Mouse (Mus musculus): ENCODE data around the gene Apol6. TPM values are rescaled to one million over a fixed set of nuclear protein-coding genes. Genes with fewer than 3 reads are reported as not detected.

The Apol6 gene
- polyA plus RNA-seq, 1 experiment from 2014 or later: 0.06 TPM

DNA sequence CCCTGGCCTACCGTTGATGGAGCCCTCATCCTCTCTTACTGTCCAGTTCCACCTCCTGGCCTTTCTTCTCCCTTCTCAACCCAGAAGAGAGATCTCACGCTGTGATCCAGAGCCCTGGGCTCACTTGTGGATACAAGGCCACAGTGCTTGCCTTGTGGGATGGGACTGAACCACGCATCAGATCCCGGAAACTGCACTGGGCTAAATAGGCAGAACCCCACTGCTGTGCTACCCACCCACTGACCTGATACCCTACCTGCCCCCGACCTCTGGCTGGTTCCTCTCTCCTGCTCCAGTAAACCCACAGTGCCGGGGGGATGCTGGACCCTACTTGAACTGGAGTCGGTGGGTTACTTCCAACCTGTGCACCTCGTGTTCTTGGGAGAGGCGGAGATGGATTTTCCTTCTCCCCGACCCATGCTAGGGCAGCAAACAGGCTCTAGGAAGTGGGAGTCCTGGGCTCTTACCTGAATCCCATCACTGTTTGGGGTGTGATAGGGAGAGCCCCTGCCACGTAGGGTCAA is 26.3 kb downstream of the Apol6 start:
- no peaks in the 10 kb centered on the region for H3K36me3 ChIP-seq (ENCODE audit: control insufficient read depth, insufficient read depth, low read length)
- no peak overlapping the region for H3K9ac ChIP-seq (ENCODE audit: low read length)
- no peak overlapping the region for H3K27ac ChIP-seq (ENCODE audit: low read length)
- no peak overlapping the region for H3K4me3 ChIP-seq (replicated peaks; ENCODE audit: low read length)
- no peaks in the 10 kb centered on the region for H3K27me3 ChIP-seq (ENCODE audit: control insufficient read depth, insufficient read depth, low read length)
- no peak for ATAC-seq (ENCODE audit: insufficient read depth, low FRiP score)
- H3K9me3 ChIP-seq (replicated peaks; ENCODE audit: control insufficient read depth, low read length): no peaks in the 10 kb centered on the region
- 87% methylated on average over 11 of the region's 11 CpGs for WGBS
- peaks cover 17% of the 10 kb centered on the region for H3K4me1 ChIP-seq (ENCODE audit: control insufficient read depth, insufficient read depth, low read length)
- H3K4me2 ChIP-seq (ENCODE audit: low read depth, low read length): no peak overlapping the region

DNA sequence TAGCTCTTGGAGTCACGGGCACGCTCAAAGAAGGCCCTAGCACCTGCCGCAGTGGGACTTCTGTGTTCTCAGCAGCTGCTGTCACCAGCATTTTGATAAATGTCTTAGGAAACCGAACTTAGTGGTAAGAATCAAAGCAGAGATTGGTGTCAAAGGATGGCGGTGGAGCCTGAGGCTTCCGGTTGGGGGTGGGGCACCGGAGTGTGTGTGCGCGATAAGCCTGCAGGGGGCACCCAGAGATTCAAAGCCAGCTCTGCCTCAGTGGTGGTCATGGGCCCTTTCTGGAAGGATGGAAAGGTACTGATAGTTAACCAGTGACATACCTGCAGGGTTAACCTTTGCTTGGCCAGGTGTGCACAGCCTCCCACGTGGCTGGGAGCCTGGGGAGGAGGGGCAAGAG is 27.0 kb downstream of the Apol6 start:
- H3K9ac ChIP-seq (ENCODE audit: low read length): no peak overlapping the region
- H3K36me3 ChIP-seq (ENCODE audit: control insufficient read depth, insufficient read depth, low read length): no peaks in the 10 kb centered on the region
- 11% methylated on average over 10 of the region's 10 CpGs for whole genome bisulfite sequencing
- no peak overlapping the region; the same call in 1 of the 2 replicates for H3K27ac ChIP-seq (ENCODE audit: low read length)
- H3K4me3 ChIP-seq (replicated peaks; ENCODE audit: low read length): no peak overlapping the region
- H3K4me1 ChIP-seq (ENCODE audit: control insufficient read depth, insufficient read depth, low read length): peaks cover 17% of the 10 kb centered on the region
- no peaks in the 10 kb centered on the region for H3K27me3 ChIP-seq (ENCODE audit: control insufficient read depth, insufficient read depth, low read length)
- ATAC-seq (ENCODE audit: insufficient read depth, low FRiP score): no peak
- H3K4me2 ChIP-seq (ENCODE audit: low read depth, low read length): peak overlapping the region; percentile 21; the same call in 1 of the 2 replicates
- H3K9me3 ChIP-seq (replicated peaks; ENCODE audit: control insufficient read depth, low read length): no peaks in the 10 kb centered on the region

GRCm38 (mm10) chr15:77072556-77073163 is 28.1 kb downstream of the Apol6 start:
- ATAC-seq (ENCODE audit: insufficient read depth, low FRiP score): peak; percentile 19; the same call in 1 of the 2 replicates
- Histone ChIP-seq H3K4me2 (ENCODE audit: low read depth, low read length) (no peak overlapping the region), H3K4me3 (replicated peaks; ENCODE audit: low read length) (no peak overlapping the region), H3K4me1 (ENCODE audit: control insufficient read depth, insufficient read depth, low read length) (peaks cover 17% of the 10 kb centered on the region), H3K9me3 (replicated peaks; ENCODE audit: control insufficient read depth, low read length) (no peaks in the 10 kb centered on the region), H3K27ac (ENCODE audit: low read length) (no peak overlapping the region; the same call in 1 of the 2 replicates), H3K36me3 (ENCODE audit: control insufficient read depth, insufficient read depth, low read length) (peaks cover 4% of the 10 kb centered on the region; the same call in 1 of the 2 replicates), H3K9ac (ENCODE audit: low read length) (no peak overlapping the region), H3K27me3 (ENCODE audit: control insufficient read depth, insufficient read depth, low read length) (no peaks in the 10 kb centered on the region)
- WGBS: 53% methylated on average over 4 of the region's 4 CpGs

DNA sequence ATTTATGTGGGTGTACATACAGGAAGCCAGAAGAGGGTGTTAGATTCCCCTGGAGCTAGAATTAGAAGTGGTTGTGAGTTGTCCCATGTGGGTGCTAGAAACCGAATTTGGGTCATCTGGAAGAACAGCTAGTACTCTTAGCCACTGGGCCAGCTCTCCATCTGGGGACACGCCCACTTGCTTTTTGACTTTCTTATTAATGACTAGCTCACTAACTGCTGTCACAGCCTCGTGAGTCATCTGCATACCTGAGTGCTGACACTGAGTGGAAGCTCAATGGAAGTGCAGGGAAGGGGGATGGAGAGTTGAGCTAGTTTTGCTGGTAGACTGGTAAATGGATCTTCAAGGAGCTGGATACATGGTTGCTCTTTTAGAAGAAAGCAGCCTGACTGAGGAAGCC is 32.0 kb downstream of the Apol6 start:
- Histone ChIP-seq H3K4me3 (replicated peaks; ENCODE audit: low read length) (no peak overlapping the region), H3K9ac (ENCODE audit: low read length) (no peak overlapping the region), H3K27ac (ENCODE audit: low read length) (no peak overlapping the region), H3K27me3 (ENCODE audit: control insufficient read depth, insufficient read depth, low read length) (no peaks in the 10 kb centered on the region), H3K4me1 (ENCODE audit: control insufficient read depth, insufficient read depth, low read length) (peaks cover 12% of the 10 kb centered on the region), H3K4me2 (ENCODE audit: low read depth, low read length) (no peak overlapping the region), H3K9me3 (replicated peaks; ENCODE audit: control insufficient read depth, low read length) (no peaks in the 10 kb centered on the region), H3K36me3 (ENCODE audit: control insufficient read depth, insufficient read depth, low read length) (peaks cover 13% of the 10 kb centered on the region)
- WGBS: 73% methylated on average over 3 of the region's 3 CpGs
- ATAC-seq (ENCODE audit: insufficient read depth, low FRiP score): no peak

DNA sequence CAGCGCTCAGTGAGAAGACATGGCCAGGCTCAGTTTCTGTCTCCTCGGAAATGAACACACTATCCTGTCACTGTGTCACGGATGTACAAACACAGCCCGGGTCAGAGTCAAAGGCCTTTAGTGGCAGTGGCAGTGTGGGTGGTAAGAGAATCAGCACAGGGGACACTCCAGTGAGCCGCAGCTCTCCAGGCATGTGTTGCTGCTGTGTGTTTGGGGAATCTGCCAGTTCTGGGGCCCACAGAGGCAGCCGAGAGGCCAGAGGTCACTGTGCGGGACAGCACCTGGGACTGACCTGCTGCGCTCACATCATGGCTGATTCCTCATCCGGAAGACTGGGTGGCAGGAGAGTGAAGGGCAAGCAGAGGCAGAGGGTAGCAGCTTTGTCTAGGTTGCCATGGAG is 33.4 kb downstream of the Apol6 start:
- H3K4me2 ChIP-seq (ENCODE audit: low read depth, low read length): no peak overlapping the region
- no peaks in the 10 kb centered on the region for H3K9me3 ChIP-seq (replicated peaks; ENCODE audit: control insufficient read depth, low read length)
- H3K27me3 ChIP-seq (ENCODE audit: control insufficient read depth, insufficient read depth, low read length): no peaks in the 10 kb centered on the region
- H3K4me3 ChIP-seq (replicated peaks; ENCODE audit: low read length): no peak overlapping the region
- WGBS: 85% methylated on average over 9 of the region's 9 CpGs
- no peak overlapping the region for H3K27ac ChIP-seq (ENCODE audit: low read length)
- no peak overlapping the region for H3K9ac ChIP-seq (ENCODE audit: low read length)
- H3K36me3 ChIP-seq (ENCODE audit: control insufficient read depth, insufficient read depth, low read length): peaks cover 13% of the 10 kb centered on the region
- no peak for ATAC-seq (ENCODE audit: insufficient read depth, low FRiP score)
- H3K4me1 ChIP-seq (ENCODE audit: control insufficient read depth, insufficient read depth, low read length): no peaks in the 10 kb centered on the region

DNA sequence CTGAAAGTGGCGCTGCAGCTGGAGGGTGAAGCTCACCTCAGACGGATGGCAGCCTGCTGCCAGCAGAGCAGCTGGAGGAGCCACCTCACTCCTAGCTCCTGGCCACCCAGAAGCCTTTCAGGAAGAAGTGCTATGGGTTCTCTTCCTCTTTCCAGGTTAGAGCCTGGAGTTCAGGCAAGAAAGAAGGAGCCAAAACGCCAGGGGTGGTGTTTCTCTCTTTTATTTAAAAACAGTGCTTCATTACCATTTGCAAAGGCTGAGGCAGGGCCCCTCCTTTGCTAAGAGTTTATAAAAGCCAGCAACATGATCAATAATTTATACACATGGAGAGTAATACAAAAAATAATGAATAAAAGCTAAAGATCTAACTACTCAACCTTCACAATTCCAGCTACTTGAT is 34.3 kb downstream of the Apol6 start:
- no peak overlapping the region for H3K4me3 ChIP-seq (replicated peaks; ENCODE audit: low read length)
- ATAC-seq (ENCODE audit: insufficient read depth, low FRiP score): no peak
- H3K27me3 ChIP-seq (ENCODE audit: control insufficient read depth, insufficient read depth, low read length): no peaks in the 10 kb centered on the region
- no peaks in the 10 kb centered on the region for H3K9me3 ChIP-seq (replicated peaks; ENCODE audit: control insufficient read depth, low read length)
- H3K4me1 ChIP-seq (ENCODE audit: control insufficient read depth, insufficient read depth, low read length): no peaks in the 10 kb centered on the region
- WGBS: 67% methylated on average over 3 of the region's 3 CpGs
- H3K36me3 ChIP-seq (ENCODE audit: control insufficient read depth, insufficient read depth, low read length): peaks cover 13% of the 10 kb centered on the region
- H3K9ac ChIP-seq (ENCODE audit: low read length): no peak overlapping the region
- H3K27ac ChIP-seq (ENCODE audit: low read length): no peak overlapping the region
- no peak overlapping the region for H3K4me2 ChIP-seq (ENCODE audit: low read depth, low read length)

DNA sequence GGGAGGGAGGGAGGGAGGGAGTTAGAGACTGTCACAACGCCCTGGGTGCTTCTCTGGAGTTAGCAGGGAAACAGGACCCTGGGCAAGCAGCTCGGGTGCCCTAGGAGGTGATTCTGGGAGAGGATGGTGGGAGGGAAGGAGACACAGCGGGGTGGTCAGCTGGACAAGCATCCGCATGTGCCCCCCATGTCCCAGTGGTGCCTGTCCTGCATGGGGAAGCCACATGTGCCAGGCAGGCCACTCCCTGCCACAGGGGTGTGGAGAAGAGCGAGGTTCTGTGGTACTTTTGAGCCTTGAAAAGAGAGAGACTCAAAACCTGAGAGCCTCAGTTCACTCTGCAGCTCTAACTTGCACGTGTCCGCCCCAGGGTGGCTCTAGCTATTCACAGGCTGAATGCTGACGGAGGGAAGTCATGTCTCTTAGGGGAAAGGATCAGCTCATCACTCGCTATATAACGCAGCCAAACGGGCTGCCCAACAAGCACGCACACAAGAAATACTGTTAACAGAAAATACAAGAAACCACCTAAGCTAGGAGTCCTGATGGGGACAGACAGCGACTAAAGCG is 34.8 kb downstream of the Apol6 start:
- H3K27me3 ChIP-seq (ENCODE audit: control insufficient read depth, insufficient read depth, low read length): no peaks in the 10 kb centered on the region

DNA sequence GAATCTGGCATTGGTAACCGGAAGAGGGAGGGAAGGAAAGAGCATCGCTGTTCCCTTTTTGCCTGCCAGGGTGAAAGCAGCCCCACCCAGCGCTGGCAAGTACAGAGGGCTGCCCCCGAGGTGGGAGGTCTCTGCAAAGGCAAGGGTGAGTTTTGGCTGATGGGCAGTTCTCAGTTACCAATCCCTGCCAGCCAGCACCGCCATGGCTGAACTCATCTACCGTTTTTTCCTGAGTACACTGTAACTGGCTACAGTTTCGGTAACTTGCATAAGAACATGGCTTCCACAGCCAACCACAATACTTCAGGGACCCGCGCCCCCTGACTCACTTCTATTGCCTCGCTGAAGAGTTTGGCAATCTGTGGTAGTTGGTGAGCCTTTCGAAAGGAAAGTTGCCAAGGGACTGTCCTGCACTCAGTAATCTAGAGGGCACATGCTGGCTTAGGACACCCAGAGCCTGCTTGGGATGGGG is 35.4 kb downstream of the Apol6 start:
- Histone ChIP-seq H3K9me3 (replicated peaks; ENCODE audit: control insufficient read depth, low read length) (no peaks in the 10 kb centered on the region), H3K27me3 (ENCODE audit: control insufficient read depth, insufficient read depth, low read length) (no peaks in the 10 kb centered on the region), H3K9ac (ENCODE audit: low read length) (no peak overlapping the region), H3K27ac (ENCODE audit: low read length) (no peak overlapping the region), H3K36me3 (ENCODE audit: control insufficient read depth, insufficient read depth, low read length) (peaks cover 15% of the 10 kb centered on the region), H3K4me2 (ENCODE audit: low read depth, low read length) (no peak overlapping the region), H3K4me1 (ENCODE audit: control insufficient read depth, insufficient read depth, low read length) (no peaks in the 10 kb centered on the region), H3K4me3 (replicated peaks; ENCODE audit: low read length) (no peak overlapping the region)
- ATAC-seq (ENCODE audit: insufficient read depth, low FRiP score): no peak
- 82% methylated on average over 11 of the region's 11 CpGs for WGBS

More for the DNA sequence above, 34.8 kb downstream of the Apol6 start:
- no peak overlapping the region for H3K4me3 ChIP-seq (replicated peaks; ENCODE audit: low read length)
- no peak overlapping the region for H3K4me2 ChIP-seq (ENCODE audit: low read depth, low read length)
- no peaks in the 10 kb centered on the region for H3K9me3 ChIP-seq (replicated peaks; ENCODE audit: control insufficient read depth, low read length)
- ATAC-seq (ENCODE audit: insufficient read depth, low FRiP score): no peak
- no peaks in the 10 kb centered on the region for H3K4me1 ChIP-seq (ENCODE audit: control insufficient read depth, insufficient read depth, low read length)
- peaks cover 13% of the 10 kb centered on the region for H3K36me3 ChIP-seq (ENCODE audit: control insufficient read depth, insufficient read depth, low read length)
- no peak overlapping the region for H3K27ac ChIP-seq (ENCODE audit: low read length)
- 82% methylated on average over 14 of the region's 14 CpGs for WGBS
- H3K9ac ChIP-seq (ENCODE audit: low read length): no peak overlapping the region

DNA sequence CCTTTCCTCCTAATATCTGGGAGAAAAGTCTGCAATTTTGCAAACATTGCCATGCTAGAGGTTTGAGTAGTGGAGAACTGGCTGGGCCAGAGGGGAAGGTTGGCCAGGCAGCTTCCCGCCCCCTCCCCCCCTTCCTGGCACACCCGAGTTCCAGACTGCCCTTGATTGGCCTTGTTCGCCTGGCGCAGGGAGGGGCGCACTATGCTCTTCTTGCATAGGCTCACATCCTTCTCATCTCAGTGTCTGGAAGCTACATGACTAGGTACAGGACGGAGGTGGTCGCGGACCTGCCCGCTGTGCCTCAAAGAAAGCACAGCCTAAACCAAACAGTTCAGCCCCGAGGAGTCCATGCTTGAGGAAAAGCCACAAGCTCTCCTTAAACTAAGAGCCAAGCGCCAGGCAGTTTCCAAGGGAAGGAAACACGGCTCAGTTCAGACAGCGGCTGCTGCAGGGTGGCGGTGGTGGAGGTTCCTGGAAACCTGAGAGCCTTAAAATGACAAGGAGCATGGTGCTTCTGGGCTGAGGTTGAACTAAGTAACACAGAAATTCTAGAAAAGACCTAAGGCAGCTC is 36.2 kb downstream of the Apol6 start:
- Histone ChIP-seq H3K27ac (ENCODE audit: low read length) (0 out of 2 replicates have a peak overlapping the region, but pooled peaks have one; percentile 22), H3K4me2 (ENCODE audit: low read depth, low read length) (no peak overlapping the region), H3K4me3 (replicated peaks; ENCODE audit: low read length) (no peak overlapping the region), H3K9ac (ENCODE audit: low read length) (no peak overlapping the region), H3K27me3 (ENCODE audit: control insufficient read depth, insufficient read depth, low read length) (no peaks in the 10 kb centered on the region), H3K36me3 (ENCODE audit: control insufficient read depth, insufficient read depth, low read length) (peaks cover 16% of the 10 kb centered on the region), H3K9me3 (replicated peaks; ENCODE audit: control insufficient read depth, low read length) (no peaks in the 10 kb centered on the region), H3K4me1 (ENCODE audit: control insufficient read depth, insufficient read depth, low read length) (no peaks in the 10 kb centered on the region)
- no peak; the same call in 1 of the 2 replicates for ATAC-seq (ENCODE audit: insufficient read depth, low FRiP score)
- 82% methylated on average over 13 of the region's 14 CpGs for WGBS

All from stomach, embryonic 16.5 days (tissue).